Mouse (Mus musculus) hindbrain, embryonic 11.5 days (tissue): Measurements from ENCODE around the gene Ankdd1a. TPM values are rescaled to one million over a fixed set of nuclear protein-coding genes. Genes with fewer than 3 reads are reported as not detected.
A peak's percentile ranks its signal among the peaks of the same experiment; 100 is the strongest.

ENCODE experiments used
- ATAC-seq: fragments of 200-750 bp; cut with Nextera tagmentation; 2 replicates; pipeline ENCODE4 v1.8.0; 2017; ENCODE audit warnings: mild to moderate bottlenecking, moderate TSS enrichment, moderate library complexity; ENCODE audit not compliant: low FRiP score
- DNase-seq: peaks from one replicate; pipeline ENCODE4 v3.0.0-alpha.2; 2015; ENCODE audit warnings: low spot score
- H3K27ac ChIP-seq: fragments of 300-500 bp; sonication (generic); 2 replicates; pipeline ENCODE4 v1.5.1; 2014; ENCODE audit warnings: mild to moderate bottlenecking, low read depth, low read length
- H3K27me3 ChIP-seq: fragments of 300-500 bp; sonication (generic); 2 replicates; pipeline ENCODE4 v1.6.1; 2014; ENCODE audit warnings: mild to moderate bottlenecking, low read length, moderate library complexity, mixed read lengths; ENCODE audit not compliant: control insufficient read depth, insufficient read depth
- H3K36me3 ChIP-seq: fragments of 300-500 bp; sonication (generic); 2 replicates; pipeline ENCODE4 v1.6.1; 2014; ENCODE audit warnings: mild to moderate bottlenecking, low read length, moderate library complexity, mixed read lengths; ENCODE audit not compliant: control insufficient read depth, insufficient read depth
- H3K4me1 ChIP-seq: fragments of 300-500 bp; sonication (generic); replicated peaks from 2 replicates; pipeline ENCODE4 v1.6.1; 2014; ENCODE audit warnings: low read length, mixed read lengths; ENCODE audit not compliant: control insufficient read depth, insufficient read depth
- H3K4me2 ChIP-seq: fragments of 300-500 bp; sonication (generic); replicated peaks from 2 replicates; pipeline ENCODE4 v1.6.1; 2014; ENCODE audit warnings: mild to moderate bottlenecking, low read depth, low read length
- H3K4me3 ChIP-seq: fragments of 300-500 bp; sonication (generic); 2 replicates; pipeline ENCODE4 v1.5.1; 2014; ENCODE audit warnings: low read depth, low read length
- H3K9ac ChIP-seq: fragments of 300-500 bp; sonication (generic); 2 replicates; pipeline ENCODE4 v1.6.1; 2014; ENCODE audit warnings: low read depth, low read length
- H3K9me3 ChIP-seq: fragments of 300-500 bp; sonication (generic); 2 replicates; pipeline ENCODE4 v1.6.1; 2016; ENCODE audit warnings: low read length; ENCODE audit not compliant: control insufficient read depth
- WGBS: fragments of 180-500 bp; shearing (Covaris S2); extraction: QIAGEN DNeasy Blood & Tissue Kit; methylation state at CpG from one replicate; pipeline ENCODE4 v1.1.7; 2014; 5-methylcytosine and 5-hydroxymethylcytosine counted together
- polyA plus RNA-seq: library from polyadenylated mRNA; unstranded; fragments of >200 nt; fragmentation: Nextera tagmentation; extraction: Ambion mirVana; gene quantifications from 2 replicates; pipeline ENCODE4 v1.2.1, GENCODE M21; 2014

The Ankdd1a gene
- polyA plus RNA-seq, 1 experiment from 2014 or later: 0.71 TPM

GRCm38 (mm10) chr9:65556349-65556748, 36.4 kb upstream of the Ankdd1a start:
- ATAC-seq: no peak
- no peak overlapping the region for H3K4me3 ChIP-seq
- H3K4me2 ChIP-seq: no peak overlapping the region
- H3K27ac ChIP-seq: no peak overlapping the region
- H3K9ac ChIP-seq: no peak overlapping the region
- peaks cover 7% of the 10 kb centered on the region for H3K4me1 ChIP-seq
- no peak for DNase-seq
- no peaks in the 10 kb centered on the region for H3K27me3 ChIP-seq
- WGBS: 98% methylated on average over 8 of the region's 8 CpGs
- H3K9me3 ChIP-seq: no peaks in the 10 kb centered on the region
- H3K36me3 ChIP-seq: peaks cover 6% of the 10 kb centered on the region; the same call in 1 of the 2 replicates

GRCm38 (mm10) chr9:65555621-65556020, 35.6 kb upstream of the Ankdd1a start:
- peak overlapping the region; percentile 2; the same call in 1 of the 2 replicates for H3K27ac ChIP-seq
- H3K9me3 ChIP-seq: no peaks in the 10 kb centered on the region
- H3K36me3 ChIP-seq: peaks cover 6% of the 10 kb centered on the region; the same call in 1 of the 2 replicates
- peaks cover 14% of the 10 kb centered on the region for H3K4me1 ChIP-seq
- H3K4me3 ChIP-seq: no peak overlapping the region
- WGBS: 92% methylated on average over 4 of the region's 4 CpGs
- no peak overlapping the region for H3K9ac ChIP-seq
- DNase-seq (no peak), ATAC-seq (no peak)
- H3K27me3 ChIP-seq: no peaks in the 10 kb centered on the region
- H3K4me2 ChIP-seq: no peak overlapping the region

- H3K4me2 ChIP-seq: no peak overlapping the region
- H3K9me3 ChIP-seq: no peaks in the 10 kb centered on the region
- DNase-seq: peak; percentile 33
- WGBS: 9% methylated on average over 5 of the region's 5 CpGs
- no peak overlapping the region for H3K9ac ChIP-seq
- H3K36me3 ChIP-seq: peaks cover 6% of the 10 kb centered on the region; the same call in 1 of the 2 replicates
- H3K4me1 ChIP-seq: peaks cover 16% of the 10 kb centered on the region
- ATAC-seq: peak; percentile 49; the same call in 1 of the 2 replicates
- no peak overlapping the region for H3K4me3 ChIP-seq
- H3K27ac ChIP-seq: 0 out of 2 replicates have a peak overlapping the region, but pooled peaks have one; percentile 18
- H3K27me3 ChIP-seq: no peaks in the 10 kb centered on the region
Measured at GRCm38 (mm10) chr9:65555001-65555405, 35.0 kb upstream of the Ankdd1a start.

GRCm38 (mm10) chr9:65552711-65553110, 32.7 kb upstream of the Ankdd1a start:
- Histone ChIP-seq H3K9ac (no peak overlapping the region), H3K27me3 (no peaks in the 10 kb centered on the region), H3K4me2 (no peak overlapping the region), H3K27ac (no peak overlapping the region), H3K36me3 (0 out of 2 replicates have a peak, but pooled peaks cover 6% of the 10 kb centered on the region), H3K4me3 (no peak overlapping the region), H3K9me3 (no peaks in the 10 kb centered on the region), H3K4me1 (peaks cover 20% of the 10 kb centered on the region)
- 99% methylated on average over 2 of the region's 2 CpGs for WGBS
- DNase-seq (no peak), ATAC-seq (no peak)

- Histone ChIP-seq H3K4me3 (no peak overlapping the region), H3K9me3 (no peaks in the 10 kb centered on the region), H3K9ac (no peak overlapping the region), H3K4me1 (peaks cover 20% of the 10 kb centered on the region), H3K27ac (no peak overlapping the region), H3K4me2 (no peak overlapping the region), H3K36me3 (0 out of 2 replicates have a peak, but pooled peaks cover 6% of the 10 kb centered on the region), H3K27me3 (no peaks in the 10 kb centered on the region)
- ATAC-seq: no peak
- DNase-seq: no peak
- 93% methylated on average over 5 of the region's 5 CpGs for WGBS
Measured at GRCm38 (mm10) chr9:65552141-65552540, 32.1 kb upstream of the Ankdd1a start.

- Histone ChIP-seq H3K4me1 (peaks cover 20% of the 10 kb centered on the region), H3K9ac (no peak overlapping the region), H3K4me2 (no peak overlapping the region), H3K36me3 (no peaks in the 10 kb centered on the region), H3K27me3 (no peaks in the 10 kb centered on the region), H3K4me3 (no peak overlapping the region), H3K9me3 (no peaks in the 10 kb centered on the region), H3K27ac (0 out of 2 replicates have a peak overlapping the region, but pooled peaks have one; percentile 47)
- peak; percentile 59 for DNase-seq
- no peak for ATAC-seq
- WGBS: 31% methylated on average over 5 of the region's 5 CpGs
Measured at GRCm38 (mm10) chr9:65551035-65551434, 31.0 kb upstream of the Ankdd1a start.

- 39% methylated on average over 7 of the region's 7 CpGs for WGBS
- Histone ChIP-seq H3K9ac (no peak overlapping the region), H3K27me3 (no peaks in the 10 kb centered on the region), H3K9me3 (no peaks in the 10 kb centered on the region), H3K4me2 (no peak overlapping the region), H3K27ac (0 out of 2 replicates have a peak overlapping the region, but pooled peaks have one; percentile 47), H3K4me1 (peaks cover 15% of the 10 kb centered on the region), H3K4me3 (no peak overlapping the region), H3K36me3 (no peaks in the 10 kb centered on the region)
- ATAC-seq: no peak
- DNase-seq: no peak
Measured at GRCm38 (mm10) chr9:65550079-65550831, 30.3 kb upstream of the Ankdd1a start.

- Histone ChIP-seq H3K36me3 (no peaks in the 10 kb centered on the region), H3K9me3 (no peaks in the 10 kb centered on the region), H3K4me2 (no peak overlapping the region), H3K27me3 (no peaks in the 10 kb centered on the region), H3K9ac (no peak overlapping the region), H3K27ac (no peak overlapping the region), H3K4me1 (peaks cover 15% of the 10 kb centered on the region; the same call in 1 of the 2 replicates), H3K4me3 (no peak overlapping the region)
- DNase-seq (no peak), ATAC-seq (no peak)
- WGBS: 90% methylated on average over 5 of the region's 5 CpGs
Measured at GRCm38 (mm10) chr9:65549643-65550042, 29.6 kb upstream of the Ankdd1a start.

GRCm38 (mm10) chr9:65549139-65549538, 29.1 kb upstream of the Ankdd1a start:
- no peak for DNase-seq

More at GRCm38 (mm10) chr9:65549139-65549538, 29.1 kb upstream of the Ankdd1a start:
- no peak overlapping the region for H3K9ac ChIP-seq
- 79% methylated on average over 3 of the region's 3 CpGs for WGBS
- no peak overlapping the region for H3K4me3 ChIP-seq
- ATAC-seq: no peak
- peaks cover 15% of the 10 kb centered on the region; the same call in 1 of the 2 replicates for H3K4me1 ChIP-seq
- H3K27ac ChIP-seq: no peak overlapping the region
- no peak overlapping the region for H3K4me2 ChIP-seq
- no peaks in the 10 kb centered on the region for H3K9me3 ChIP-seq
- H3K36me3 ChIP-seq: no peaks in the 10 kb centered on the region
- H3K27me3 ChIP-seq: no peaks in the 10 kb centered on the region
